Mouse (Mus musculus) liver, adult (tissue): ENCODE results near the gene Fezf2.

ENCODE experiments used
- GATA4 ChIP-seq: IDR thresholded peaks from 2 replicates; pipeline ENCODE4 v1.6.1; 2014; ENCODE audit warnings: mild to moderate bottlenecking, low read length; ENCODE audit not compliant: insufficient replicate concordance

Gene Fezf2

DNA sequence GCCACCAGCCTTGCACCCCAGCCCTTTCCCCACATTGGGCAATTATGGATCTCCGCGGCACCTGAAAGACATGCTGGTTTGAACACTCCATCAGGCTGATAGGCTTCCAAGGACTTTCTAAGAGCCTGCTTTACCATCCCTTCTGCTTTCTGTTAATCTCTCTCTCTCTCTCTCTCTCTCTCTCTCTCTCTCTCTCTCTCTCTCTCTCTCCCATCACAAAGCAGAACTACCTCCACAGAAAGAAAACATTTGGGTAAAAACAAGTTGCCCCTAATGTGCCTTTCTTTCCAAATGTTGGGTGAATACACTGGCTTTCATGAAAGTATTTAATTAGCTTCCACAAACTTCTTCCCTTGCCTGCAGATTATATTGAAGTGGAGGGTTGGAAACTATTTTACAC lies at the start of gene Fezf2:
Gene Fezf2, minus strand, starts transcription at position 101 of the 400 bp plus-strand sequence.
- TF ChIP-seq GATA4: no peak

GRCm38 (mm10) chr14:12397561-12397960 lies 49.6 kb upstream of the Fezf2 start:
- no peak for TF ChIP-seq GATA4

DNA sequence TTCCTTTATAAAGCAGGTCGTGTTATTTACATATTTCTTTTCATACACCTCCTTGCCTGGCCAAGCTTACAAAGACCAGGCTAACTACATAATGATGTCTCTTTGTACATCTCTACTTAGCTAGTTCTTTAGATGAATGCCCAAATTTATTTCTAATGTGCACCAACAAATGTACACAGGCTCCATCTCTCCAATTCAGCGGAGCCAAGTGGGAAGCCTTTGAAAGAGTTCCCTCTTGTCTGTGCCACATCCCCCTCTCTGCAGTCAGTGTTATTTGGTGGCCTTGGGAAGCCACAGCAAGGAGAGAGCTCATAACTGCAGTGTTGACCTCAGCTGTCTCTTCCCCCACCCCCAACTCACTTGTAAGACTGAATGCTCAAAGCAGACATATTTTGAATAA lies 46.3 kb upstream of the Fezf2 start:
- TF ChIP-seq GATA4: no peak

- TF ChIP-seq GATA4: no peak
These were observed 45.4 kb upstream of the Fezf2 start for GRCm38 (mm10) chr14:12393271-12393861.

DNA sequence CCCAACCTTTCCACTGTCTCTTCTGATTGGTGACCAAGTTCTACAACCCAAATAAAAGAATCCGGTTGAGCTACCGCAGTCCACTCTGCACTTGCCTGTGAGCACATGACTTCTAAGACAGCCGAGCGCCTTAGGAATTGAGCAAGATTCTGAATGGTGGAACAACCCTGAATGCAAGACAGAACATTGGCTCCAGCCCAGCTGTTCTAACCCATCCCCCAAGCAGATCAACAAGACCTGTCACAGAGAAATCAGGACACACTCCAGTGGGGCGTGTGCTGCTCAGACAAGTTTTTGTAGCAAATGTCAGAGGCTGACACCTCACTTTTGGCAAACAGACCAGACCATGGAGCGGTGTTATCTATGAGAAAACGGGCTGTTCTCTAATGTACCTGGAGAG lies 43.2 kb upstream of the Fezf2 start:
- no peak for TF ChIP-seq GATA4

DNA sequence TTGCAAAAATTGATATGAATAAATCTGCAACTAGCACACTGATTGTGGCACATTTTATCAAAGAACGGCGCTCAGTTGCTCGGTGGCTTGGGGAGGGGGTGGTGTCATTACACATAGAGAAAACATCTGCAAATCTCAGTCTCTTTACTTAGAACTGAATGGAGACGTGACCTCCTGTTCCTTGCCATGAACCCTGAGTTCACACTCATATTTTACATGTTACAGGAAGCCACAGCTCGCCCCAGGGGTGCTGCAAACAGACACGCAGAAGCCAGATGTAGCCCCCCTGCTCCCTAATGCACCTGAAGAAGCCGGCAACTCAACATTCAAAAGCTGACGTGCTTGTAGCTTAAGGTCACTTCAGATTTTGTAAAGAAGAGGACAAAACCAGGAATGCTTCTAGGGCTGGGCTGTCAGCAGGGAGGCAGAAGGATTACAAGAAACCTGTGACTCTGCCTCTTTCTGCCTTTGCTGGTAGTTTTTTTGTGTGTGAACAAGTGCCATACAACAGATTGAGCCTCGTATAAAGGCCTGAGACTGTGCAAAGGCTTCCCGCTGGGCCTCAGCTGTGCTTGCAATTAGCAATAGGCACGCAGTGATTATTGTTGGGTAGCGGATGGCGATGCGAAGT lies 40.9 kb upstream of the Fezf2 start:
- TF ChIP-seq GATA4: no peak

DNA sequence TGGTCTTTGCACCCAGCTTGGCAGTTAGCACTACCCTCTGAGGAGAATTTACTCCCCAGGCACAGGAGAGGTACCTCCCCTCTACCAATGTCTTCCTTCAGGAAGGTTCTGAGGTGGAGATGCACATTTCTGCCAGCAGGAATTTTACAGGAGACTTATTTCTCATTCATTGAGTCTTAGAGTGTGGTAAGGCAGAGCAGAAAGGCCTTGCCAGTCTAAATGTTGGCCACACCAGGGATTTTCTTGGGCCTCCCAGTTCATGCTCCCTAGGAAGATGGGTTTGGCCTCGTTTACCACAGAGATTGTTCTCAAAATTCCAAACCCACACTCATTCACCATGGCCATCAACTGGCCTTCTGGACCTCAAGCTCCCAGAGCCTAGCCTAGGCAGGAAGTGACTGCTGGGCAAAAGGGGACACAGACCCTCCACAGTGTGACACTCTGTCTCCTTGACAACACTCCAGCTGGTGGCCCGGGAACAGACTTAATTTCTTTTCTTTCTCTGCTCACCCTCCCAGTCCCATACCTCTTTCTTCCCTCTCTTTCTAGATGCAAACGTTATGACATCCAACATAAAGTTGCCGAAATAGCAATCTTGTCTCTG lies 40.3 kb upstream of the Fezf2 start:
- TF ChIP-seq GATA4: no peak

DNA sequence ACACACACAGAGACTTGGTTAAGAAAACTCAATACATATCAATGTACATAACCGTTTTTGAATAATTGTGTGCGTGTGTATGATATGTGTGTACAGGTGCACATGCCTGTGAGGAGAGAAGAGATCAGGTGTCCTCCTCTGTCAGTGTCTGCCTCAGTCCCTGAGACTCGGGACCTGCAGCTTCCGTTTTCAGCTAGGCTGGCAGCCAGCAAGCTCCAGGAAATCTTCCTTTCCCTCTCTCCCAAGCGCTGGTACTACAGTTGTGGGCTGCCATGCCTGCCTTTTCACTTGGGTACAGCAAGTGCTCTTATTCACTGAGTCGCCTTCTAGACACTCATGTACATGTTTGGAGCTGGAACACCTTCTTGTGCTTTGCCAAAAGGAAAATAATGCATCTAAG lies 39.2 kb upstream of the Fezf2 start:
- TF ChIP-seq GATA4: no peak

DNA sequence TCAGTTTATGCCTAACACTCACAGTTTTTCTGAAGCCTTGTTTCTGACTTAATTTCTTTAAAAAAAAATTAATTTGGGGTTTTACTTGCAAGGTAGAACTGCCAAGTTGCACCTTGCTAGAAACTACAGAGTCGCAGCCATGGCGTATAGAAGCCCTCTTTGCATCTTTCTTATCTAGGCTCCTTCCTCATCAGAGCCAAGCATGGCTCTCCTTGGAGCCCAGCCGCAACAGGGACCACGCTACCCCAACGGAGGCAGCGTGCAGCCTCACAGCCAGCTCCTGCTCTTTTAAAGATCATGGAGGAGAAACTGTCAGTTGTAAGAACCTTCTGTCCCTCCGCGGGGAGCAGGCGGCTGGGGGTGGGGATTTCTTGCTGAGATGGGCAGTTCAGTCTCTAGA lies 29.9 kb upstream of the Fezf2 start:
- TF ChIP-seq GATA4: no peak

- no peak for TF ChIP-seq GATA4
These were observed 29.3 kb upstream of the Fezf2 start for GRCm38 (mm10) chr14:12377289-12377688.

DNA sequence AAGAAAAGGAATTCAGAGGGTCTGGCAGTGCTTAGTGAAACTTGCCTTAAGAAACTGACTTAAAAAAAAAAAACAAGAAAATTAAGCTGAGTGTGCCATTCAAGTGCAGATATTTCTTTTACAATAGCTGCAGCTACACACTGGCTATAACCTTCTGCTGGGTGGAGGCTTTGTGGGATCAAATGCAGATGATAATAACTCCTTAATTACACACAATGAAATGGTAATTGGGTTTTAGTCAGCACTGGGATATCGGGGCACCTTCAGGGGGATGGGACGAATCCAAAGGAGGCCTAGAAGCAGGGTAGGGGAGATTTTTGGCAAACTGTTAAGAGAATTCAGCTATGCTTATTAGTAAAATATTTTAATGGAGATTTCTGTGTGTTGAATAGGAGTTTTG lies 27.5 kb upstream of the Fezf2 start:
- no peak for TF ChIP-seq GATA4

DNA sequence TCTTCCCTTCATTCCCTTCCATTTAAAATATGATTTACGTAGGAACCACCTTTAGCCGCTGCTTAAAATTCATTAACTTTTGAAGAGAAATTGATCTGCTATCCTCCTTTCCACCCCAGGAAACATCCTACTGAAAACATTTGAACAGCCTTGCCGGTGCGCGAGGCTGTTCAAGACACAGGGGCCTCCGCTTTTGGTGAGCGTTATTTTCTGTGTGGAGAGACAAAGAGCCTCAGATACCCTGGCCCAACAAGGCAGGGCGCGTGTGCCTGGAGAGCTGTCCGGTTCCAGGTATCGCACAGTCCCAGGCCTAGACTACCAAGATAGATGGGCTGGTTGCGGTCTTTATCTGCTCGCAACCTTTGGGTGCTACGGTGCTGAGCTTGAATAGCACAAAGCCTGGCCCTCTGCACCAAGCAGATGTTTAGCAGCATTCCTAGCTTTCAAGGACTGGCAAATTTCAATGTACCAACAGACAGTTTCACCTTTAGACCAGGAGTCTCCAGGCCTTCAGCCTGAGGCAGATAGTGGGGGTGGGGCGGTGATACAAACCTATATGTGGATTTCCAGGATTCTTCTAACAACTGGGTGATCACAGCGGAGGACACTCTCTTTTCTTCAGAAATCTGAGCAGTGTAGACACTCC lies 2.4 kb upstream of the Fezf2 start:
- no peak for TF ChIP-seq GATA4

DNA sequence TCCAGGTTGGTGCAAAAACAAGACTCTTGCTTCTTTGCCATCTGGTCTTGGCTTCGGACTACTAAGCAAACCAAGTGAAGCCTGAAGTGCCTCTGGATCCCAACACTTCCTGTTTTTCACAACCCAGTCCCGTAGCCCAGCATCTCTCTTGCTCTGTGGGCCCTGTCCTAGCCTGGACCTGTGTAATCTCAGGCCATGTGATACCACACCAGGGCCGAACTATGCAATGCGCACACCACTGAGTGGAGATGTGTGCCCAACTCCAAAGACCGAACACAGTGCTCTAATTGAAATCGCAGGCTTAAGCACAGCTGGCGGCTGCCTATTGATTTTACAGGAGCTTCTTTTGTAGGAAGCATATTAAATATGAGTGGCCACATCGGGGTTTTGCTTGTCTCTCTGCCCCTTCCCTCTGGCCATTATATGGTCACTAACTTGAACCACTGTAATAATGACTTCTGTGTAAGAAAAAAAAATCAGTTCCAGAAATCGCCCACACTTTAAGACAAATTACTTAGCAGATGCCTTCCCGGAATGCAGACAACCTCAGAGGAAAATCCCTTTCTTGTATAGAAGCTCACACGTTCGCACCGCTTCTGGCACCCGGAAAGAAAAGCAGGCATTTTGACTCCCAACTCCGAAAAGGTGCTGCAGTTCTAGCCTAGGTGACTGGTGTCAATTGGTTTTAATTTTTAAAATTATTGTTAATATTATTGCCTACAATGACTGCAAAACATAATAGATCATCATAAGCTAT lies 1.5 kb upstream of the Fezf2 start:
- no peak for TF ChIP-seq GATA4

GRCm38 (mm10) chr14:12346865-12347600 lies 956 bp downstream of the Fezf2 start:
- no peak for TF ChIP-seq GATA4

DNA sequence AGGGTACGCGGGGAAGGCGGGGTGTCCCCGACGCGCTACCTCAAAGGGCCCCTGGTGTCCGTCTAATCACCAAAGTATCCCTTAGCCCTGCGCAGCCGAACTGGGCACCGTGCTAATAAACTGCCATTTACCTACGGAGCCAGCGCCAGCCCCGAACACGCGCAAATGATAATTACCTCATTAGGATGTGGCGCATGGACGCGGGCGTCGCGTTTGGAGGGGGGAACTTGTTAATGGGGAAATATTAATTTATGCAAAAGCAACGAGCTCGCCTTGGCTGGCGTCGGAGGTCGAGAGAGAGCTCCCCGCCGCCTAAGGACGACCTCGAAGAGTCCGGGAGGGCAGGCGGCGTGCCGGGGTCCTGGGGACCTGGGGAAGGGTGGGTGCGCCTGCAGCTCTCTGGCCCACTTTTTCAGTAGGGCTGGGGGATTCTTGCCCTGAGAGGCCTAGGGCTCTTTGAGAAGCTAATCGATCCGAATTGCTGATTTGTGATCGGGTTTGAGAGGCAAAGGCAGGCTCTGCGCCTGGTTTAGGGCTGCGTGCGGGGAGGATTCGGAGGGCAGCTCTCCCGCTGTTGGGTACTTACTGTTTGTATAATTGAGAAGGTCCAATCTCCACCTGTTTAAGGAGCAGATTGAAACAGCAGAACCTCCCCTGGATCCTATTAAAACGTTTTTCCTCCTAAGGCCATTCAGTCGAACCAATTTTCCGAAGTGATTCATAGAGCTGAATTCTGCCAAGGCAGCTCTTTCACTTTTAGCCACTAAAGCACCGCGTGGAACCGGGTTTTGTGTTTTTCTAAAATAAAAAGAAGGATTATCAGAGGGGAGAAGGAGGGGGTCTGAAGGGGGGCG lies 1.8 kb downstream of the Fezf2 start:
- no peak for TF ChIP-seq GATA4
